Mouse (Mus musculus) B cell, adult 2 months (primary cell): ENCODE measurements around the gene Ugt1a10.
"Not testable (repeated sequence)": the region's sequence is repeated elsewhere in the genome, so short reads cannot be mapped to it uniquely, and the experiment has no call there.

Source experiments
- DNase-seq, 2 experiments: peaks; one replicate each; pipeline ENCODE4 v3.0.0; 2022

Ugt1a10 gene

GRCm38 (mm10) chr1:88143966-88144675 lies 88.9 kb downstream of the Ugt1a10 start:
- peak; percentile 62 to 64 for DNase-seq

- DNase-seq: peak in 1 of 2 experiments; percentile 3
Measured at GRCm38 (mm10) chr1:88145278-88145677, 90.1 kb downstream of the Ugt1a10 start.

DNA sequence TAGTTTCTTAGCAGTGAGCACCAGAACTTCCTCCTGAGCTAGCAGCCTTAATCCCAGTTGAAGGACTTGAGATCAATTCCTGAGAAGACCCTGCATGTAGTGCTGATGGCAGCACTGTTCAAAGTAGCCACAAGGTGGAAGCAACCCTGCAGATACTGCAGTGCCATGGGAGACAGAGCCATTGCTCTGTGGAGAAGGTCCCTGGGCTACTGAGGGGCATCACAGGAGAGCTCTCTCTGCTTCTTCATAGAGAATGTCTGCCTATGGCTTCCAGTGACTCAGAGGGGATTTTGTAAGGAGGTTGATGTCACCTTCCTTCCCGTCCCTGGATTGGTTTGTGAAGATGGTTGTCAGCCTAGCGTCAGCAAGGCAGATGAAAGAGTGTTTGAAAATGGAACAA lies 94.9 kb downstream of the Ugt1a10 start:
- not testable (repeated sequence) for DNase-seq

DNA sequence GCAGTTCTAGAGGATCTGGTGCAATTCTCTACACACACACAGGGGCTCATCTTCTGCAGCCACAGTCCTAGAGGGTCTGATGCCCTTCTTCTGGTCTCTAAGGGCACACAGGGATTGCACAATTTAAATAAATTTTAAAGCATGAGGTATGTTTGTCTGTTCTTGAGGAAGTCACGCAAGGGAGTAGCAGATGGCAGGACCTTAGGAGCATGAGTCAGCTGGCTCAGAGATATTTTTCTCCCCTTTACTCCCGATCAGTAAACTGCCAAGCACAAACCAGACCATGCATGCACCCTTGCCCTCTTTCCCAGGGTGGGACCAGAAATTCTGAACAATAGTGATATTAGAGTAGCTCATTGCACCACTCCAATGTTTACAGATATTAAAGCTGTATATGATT lies 103.2 kb downstream of the Ugt1a10 start:
- no peak for DNase-seq

DNA sequence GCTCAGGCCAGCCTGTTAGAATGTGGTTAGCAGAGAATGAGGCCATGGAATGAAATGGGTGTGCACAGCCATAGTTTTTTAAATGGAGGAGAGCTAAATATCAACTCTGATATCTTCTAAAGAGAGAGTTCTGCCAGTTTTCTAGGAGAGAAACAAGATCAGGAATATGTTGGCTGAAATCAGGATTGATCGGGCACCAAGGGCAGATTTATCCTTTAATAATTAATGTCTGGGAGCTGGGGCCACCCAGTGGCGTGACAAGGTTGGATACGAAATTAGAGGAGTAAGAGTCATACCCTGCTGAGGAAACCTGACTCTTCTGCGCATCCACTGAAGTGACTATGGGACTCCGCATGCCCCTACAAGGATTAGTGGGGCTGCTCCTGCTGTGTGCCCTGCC lies 110.5 kb downstream of the Ugt1a10 start, which contains the start of gene Ugt1a5:
Gene Ugt1a5 (plus strand): TSS at position 302 of the 400 bp plus-strand sequence.
- no peak for DNase-seq

DNA sequence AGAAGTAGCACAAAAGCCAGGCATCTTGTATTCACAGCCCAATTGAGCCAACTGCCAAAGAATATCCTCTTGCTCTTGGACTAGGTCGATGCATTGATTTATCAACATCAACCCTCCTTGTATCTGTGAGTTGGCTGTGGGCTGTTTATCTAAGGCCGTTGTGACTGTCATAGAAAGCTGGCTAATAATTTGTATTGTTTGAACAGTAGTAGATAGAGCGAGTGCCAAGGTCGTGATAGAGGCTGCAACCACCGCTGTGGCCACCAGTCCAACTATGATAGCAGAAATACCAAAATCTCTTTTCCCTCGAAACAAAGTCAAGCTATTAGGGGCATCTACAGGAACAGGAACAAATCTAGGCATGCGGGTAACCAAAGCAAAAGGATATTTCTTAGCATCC lies 117.0 kb downstream of the Ugt1a10 start:
- not testable (repeated sequence) for DNase-seq

DNA sequence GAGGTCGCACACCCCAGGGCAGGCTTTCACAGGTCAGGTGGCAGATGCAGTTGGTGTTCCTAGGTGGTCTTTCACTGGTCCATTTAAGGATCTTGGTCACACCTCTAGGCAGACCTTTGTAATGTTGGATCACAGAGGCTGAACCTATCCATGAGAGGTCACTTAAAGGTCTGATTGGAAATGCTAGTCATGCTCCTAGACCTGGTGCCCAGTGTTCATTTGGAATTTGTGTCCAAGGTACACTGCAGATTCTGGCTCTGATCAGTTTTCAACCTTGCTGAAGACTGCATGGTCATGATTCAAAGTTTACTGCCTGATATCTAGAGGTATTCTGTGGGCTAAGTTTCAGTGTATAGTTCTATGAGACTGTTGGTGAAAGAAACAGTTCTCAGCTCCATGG lies 124.5 kb downstream of the Ugt1a10 start:
- DNase-seq: no peak

DNA sequence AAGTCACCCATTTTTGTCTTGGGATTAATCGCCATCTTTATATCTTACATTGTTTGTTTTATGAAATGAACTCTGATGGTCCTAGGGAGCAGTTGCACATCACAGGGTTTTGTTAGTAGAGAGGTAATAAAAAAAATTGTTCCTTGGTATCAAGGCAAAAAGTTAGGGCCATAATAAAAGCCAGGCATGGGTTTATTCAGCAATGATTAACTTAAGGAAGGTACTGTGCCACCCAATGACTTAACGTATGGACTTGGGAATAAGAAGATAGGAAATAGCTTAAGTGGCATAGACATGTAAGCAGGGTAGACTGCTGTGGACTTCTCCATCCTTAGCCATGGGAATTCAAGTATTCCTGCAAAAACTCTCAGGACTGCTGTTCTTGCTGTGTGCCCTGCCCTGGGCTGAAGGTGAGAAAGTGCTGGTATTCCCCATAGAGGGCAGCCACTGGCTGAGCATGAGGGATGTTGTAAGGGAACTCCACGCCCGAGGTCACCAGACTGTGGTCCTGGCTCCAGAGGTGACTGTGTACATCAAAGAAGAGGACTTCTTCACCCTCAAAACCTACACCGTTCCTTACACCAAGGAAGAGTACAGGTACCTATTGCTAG lies 131.2 kb downstream of the Ugt1a10 start:
- DNase-seq: no peak

DNA sequence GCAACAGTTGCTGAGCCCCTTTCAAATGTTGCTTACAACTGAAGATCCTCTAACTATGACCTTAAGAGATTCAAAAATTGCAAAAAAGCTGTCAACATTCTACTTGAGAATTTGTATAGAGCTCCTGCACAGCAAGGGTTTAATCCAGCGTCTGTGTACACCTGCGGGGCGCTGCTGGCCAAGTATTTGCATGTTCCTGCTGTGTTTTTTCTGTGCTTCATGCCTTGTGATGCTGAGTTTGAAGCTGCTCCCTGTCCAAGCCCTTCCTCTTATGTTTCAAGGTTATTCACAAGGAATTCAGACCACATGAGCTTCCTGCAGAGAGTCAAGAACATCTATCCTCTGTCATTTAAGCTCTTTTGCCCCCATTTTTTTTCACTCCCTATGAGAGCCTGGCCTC lies 136.9 kb downstream of the Ugt1a10 start:
- no peak for DNase-seq

GRCm38 (mm10) chr1:88195687-88196086 lies 140.5 kb downstream of the Ugt1a10 start:
- no peak for DNase-seq

DNA sequence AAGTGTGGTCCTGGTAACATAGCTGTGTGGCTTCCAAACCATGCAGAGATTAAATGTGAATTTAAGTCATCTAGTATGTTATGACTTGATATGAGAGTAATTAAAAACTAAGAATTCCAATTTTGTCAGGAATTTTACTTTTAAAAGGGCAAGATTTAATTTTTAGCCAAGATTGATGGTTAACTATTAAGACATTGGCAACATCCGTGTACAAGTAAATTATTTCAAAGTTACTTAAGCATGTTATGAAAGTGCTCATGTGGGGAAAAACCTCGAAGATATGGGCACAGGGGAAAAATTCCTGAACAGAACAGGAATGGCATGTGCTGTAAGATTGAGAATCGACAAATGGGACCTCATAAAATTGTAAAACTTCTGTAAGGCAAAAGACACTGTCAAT lies 142.3 kb downstream of the Ugt1a10 start:
- DNase-seq: no peak

DNA sequence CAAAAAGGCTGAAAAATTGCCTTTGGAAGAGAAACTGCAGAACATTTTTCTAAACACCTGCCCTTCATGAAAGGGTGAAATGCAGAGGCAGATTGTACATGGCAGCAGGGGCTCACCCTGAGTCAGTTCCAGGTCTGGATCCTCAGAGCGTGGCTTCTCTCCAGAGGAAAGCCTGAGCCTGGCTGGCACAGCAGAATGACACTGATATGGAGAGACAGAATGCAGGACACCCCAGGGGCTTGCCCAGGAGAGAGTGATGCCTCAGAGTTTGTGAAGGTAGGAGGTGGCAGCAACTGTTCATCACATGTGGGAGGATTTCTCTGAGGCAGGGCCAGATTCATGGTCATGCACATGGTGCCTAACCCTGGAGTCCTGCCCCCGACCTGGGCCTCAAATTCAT lies 144.8 kb downstream of the Ugt1a10 start:
- no peak for DNase-seq

DNA sequence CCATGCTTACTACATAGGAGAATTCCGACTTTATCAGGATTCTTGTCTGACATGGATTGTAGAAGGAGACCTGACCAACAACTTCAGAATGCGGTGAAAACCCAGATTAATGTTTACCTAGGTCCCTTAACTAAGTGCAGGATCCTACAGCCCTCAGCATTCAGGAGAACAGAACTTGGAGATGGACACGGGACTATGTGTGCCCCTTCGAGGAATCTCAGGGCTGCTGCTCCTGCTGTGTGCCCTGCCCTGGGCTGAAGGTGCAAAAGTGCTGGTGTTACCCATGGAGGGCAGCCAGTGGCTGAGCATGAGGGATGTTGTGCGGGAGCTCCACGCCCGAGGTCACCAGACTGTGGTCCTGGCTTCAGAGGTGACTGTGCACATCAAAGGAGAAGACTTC lies 145.3 kb downstream of the Ugt1a10 start, which contains the start of gene Ugt1a2:
Gene Ugt1a2 (plus strand): TSS at position 146 of the 400 bp plus-strand sequence.
- no peak for DNase-seq

DNA sequence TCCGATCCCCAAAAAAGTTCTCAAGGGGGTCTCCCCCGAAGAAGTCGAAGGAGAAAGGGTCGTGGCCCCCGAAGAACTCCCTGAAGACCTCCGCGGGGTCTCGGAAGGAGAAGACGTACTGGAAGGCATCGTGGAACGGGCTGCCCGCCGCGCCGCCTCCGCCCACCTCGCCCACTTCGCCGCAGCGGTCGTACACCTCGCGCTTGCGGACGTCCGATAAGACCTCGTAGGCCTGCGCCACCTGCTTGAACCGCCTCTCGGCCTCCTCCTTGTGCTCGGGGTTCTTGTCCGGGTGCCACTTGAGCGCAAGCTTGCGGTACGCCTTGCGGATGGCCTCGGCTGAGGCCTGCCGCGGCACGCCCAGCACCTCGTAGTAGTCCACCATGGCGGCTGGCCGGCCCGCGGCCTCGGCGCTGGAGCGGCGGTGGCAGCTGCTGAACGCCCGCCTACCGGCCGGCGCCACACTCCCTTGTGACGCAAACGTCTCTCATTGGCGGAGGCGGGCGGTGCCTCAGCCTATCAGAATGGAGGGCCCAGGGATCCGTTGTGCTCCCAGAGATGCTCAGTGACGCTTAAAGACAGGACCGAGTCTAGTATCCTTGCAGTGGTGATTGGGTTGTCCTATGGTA lies 150.2 kb downstream of the Ugt1a10 start, which contains the start of gene Dnajb3:
Gene Dnajb3 (minus strand): TSS at position 489 of the 629 bp plus-strand sequence.
- DNase-seq: peak; percentile 64 to 66

DNA sequence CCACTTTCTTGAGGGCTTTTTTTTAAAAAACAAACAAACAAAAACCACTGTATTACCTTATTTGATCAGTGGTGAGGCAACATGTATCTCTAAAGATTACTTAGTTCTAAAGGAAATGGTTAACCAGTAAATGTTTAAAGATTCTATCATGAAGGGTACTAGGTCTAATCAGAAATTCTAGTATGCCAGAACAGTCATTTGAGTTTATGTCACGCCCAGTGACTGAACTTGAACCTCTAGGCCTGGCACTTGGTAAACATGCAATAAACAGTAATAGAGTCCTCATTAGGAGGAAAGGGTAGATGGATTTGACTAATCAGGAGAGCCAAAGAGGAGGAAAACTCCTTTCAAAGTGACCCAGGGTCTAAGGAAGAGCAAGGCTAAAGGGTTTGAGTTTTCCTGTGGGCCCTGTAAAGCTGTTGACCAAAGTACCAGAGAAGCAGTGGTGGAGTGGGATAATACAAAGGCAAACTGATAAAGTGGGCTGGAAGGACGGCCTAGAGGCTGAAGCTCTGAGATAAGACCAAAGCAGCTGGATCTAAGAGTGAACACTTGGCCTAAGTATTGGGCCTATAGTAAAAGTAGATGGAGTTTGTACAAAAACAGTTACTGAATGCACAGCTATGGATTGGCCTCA lies 151.8 kb downstream of the Ugt1a10 start:
- DNase-seq: no peak

DNA sequence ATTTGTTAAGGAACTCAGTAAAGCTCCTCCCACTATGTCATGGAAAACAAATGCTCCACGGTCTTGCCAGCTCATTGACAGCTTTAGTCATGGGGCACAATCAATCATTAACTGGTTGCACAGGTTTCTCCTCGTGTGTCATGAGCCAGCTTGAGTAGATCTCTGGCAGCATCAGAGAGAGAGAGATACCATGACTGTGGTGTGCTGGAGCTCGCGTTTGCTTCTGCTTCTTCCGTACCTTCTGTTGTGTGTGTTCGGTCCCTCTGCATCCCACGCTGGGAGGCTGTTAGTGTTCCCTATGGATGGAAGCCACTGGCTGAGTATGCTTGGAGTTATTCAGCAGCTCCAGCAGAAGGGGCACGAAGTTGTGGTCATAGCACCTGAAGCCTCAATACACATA lies 156.6 kb downstream of the Ugt1a10 start, which contains the start of gene Ugt1a1:
Gene Ugt1a1 (plus strand): TSS at position 148 of the 400 bp plus-strand sequence.
- DNase-seq: no peak

DNA sequence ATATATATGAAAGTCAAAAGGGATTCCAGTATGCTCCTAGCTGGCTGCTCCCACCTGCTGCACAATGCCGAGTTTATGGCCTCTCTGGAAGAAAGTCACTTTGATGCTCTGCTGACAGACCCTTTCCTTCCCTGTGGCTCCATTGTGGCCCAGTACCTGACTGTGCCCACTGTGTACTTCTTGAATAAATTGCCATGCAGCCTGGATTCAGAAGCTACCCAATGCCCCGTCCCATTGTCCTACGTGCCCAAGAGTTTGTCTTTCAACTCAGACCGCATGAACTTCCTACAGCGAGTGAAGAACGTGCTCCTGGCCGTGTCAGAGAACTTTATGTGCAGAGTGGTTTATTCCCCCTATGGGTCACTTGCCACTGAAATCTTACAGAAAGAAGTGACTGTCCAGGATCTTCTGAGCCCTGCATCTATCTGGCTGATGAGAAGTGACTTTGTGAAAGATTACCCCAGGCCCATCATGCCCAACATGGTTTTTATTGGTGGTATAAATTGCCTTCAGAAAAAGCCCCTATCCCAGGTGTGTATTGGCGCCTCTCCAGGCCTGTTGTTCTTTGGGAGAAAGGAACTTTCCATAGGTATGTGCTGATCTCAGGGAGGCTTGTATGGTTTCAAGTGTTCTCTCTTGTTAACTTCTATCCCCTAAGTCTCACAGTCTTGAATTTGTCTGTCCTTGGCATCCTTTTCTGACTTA lies 157.3 kb downstream of the Ugt1a10 start:
- no peak for DNase-seq

- DNase-seq: no peak
Measured at GRCm38 (mm10) chr1:88213061-88213460, 157.9 kb downstream of the Ugt1a10 start.

DNA sequence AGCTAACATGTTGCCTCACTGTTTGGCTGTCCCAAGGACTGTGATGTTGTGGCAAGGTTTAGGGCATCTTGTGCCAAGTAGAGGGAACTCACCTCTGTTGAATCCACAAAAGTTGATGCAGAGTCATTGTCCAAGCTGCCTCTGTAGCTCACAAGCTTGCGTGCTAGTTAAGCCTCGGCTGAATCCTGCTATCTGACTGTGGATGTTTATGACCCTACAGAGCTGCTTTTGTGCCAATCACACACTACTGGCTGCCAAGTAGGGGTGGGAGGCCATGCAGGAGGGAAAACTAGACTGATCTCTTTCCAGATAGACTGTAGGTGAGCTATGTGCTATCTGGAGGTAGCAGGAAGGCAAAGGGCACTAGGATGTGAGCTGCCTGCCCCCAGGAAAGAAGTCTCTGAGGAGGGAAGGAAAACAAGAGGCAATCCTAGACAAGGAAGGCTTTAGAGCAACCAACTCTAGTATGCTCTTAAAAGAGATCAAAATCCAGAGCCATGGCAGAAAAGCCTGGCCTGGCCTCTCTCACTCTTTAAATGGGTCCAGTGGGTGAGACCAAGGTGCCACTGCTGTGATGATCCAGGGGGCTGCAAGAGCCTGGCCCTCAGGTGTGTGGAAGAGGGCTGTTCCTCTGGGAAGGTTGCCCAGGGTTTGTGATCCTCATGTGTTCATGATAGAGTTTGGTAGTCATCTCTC lies 158.7 kb downstream of the Ugt1a10 start:
- DNase-seq: no peak

- DNase-seq: no peak
Measured at GRCm38 (mm10) chr1:88214462-88214952, 159.3 kb downstream of the Ugt1a10 start.

DNA sequence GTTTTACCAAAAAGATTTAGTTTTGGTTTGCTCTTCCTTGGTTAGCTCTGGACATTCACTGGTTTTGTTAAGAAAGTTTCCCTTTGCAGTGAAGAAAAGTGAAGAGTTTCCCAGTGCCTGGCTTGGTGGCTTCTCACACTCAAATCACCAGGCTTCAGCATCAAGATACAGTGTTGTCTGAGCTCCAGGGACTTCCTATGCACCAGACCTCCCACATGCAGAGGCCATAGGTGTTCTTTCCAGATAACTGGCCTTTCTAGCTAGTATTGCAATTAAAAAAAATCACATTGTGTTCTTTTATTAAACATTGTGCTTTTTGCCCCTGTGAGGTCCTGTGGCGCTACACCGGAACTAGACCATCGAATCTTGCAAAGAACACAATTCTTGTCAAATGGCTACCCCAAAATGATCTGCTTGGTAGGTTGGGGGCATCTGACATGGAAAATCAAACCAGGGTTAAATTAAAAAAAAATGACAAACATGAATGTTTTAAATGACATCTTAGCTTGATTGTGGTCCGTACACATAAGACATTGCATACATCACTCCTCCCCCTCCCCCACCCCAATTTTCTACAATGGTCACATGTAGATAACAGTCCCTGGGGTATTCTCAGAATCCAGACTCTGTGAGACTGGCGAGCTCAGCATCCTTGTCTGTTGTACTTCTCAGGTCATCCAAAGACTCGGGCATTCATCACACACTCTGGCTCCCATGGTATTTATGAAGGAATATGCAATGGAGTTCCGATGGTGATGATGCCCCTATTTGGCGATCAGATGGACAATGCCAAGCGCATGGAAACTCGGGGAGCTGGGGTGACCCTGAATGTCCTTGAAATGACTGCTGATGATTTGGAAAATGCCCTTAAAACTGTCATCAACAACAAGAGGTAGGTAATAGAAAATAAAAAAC lies 160.5 kb downstream of the Ugt1a10 start:
- no peak for DNase-seq
